Mouse (Mus musculus): ENCODE measurements around the gene Nr5a2.

- TF ChIP-seq CTCF (IDR thresholded peaks at IDR 0.05; ENCODE audit: low read depth) (no peak), EP300 (IDR thresholded peaks at IDR 0.05; ENCODE audit: low read depth) (no peak)
Observed at GRCm38 (mm10) chr1:136883458-136884174, 76.6 kb downstream of the Nr5a2 start.

All from heart, postnatal 0 days (tissue).